Mouse (Mus musculus) hindbrain, embryonic 16.5 days (tissue): ENCODE data around the gene Rgs2. TPM values are rescaled to one million over a fixed set of nuclear protein-coding genes. Genes with fewer than 3 reads are reported as not detected.

Source experiments
- ATAC-seq: fragments of 200-750 bp; cut with Nextera tagmentation; 2 replicates; pipeline ENCODE4 v1.8.0; 2017; ENCODE audit warnings: moderate TSS enrichment, moderate library complexity
- H3K27ac ChIP-seq: fragments of 300-500 bp; sonication (generic); 2 replicates; pipeline ENCODE4 v1.5.1; 2014; ENCODE audit warnings: low read depth, mild to moderate bottlenecking, control low read depth, low read length, moderate library complexity
- H3K27me3 ChIP-seq: fragments of 300-500 bp; sonication (generic); replicated peaks from 2 replicates; pipeline ENCODE4 v1.6.1; 2014; ENCODE audit warnings: low read length; ENCODE audit not compliant: control insufficient read depth, insufficient read depth
- H3K36me3 ChIP-seq: fragments of 300-500 bp; sonication (generic); 2 replicates; pipeline ENCODE4 v1.6.1; 2014; ENCODE audit warnings: mild to moderate bottlenecking, low read length, moderate library complexity, mixed read lengths; ENCODE audit not compliant: control insufficient read depth, insufficient read depth
- H3K4me1 ChIP-seq: fragments of 300-500 bp; sonication (generic); 2 replicates; pipeline ENCODE4 v1.6.1; 2014; ENCODE audit warnings: low read depth, low read length; ENCODE audit not compliant: control insufficient read depth, insufficient read depth
- H3K4me2 ChIP-seq: fragments of 300-500 bp; sonication (generic); 2 replicates; pipeline ENCODE4 v1.6.1; 2014; ENCODE audit warnings: mild to moderate bottlenecking, low read length, control low read depth, moderate library complexity
- H3K4me3 ChIP-seq: fragments of 300-500 bp; sonication (generic); 2 replicates; pipeline ENCODE4 v1.5.1; 2014; ENCODE audit warnings: mild to moderate bottlenecking, low read length, control low read depth, moderate library complexity
- H3K9ac ChIP-seq: fragments of 300-500 bp; sonication (generic); 2 replicates; pipeline ENCODE4 v1.6.1; 2014; ENCODE audit warnings: low read depth, mild to moderate bottlenecking, control low read depth, low read length, moderate library complexity
- H3K9me3 ChIP-seq: fragments of 300-500 bp; sonication (generic); 2 replicates; pipeline ENCODE4 v1.6.1; 2014; ENCODE audit warnings: mild to moderate bottlenecking, low read length, moderate library complexity; ENCODE audit not compliant: control insufficient read depth
- WGBS: fragments of 180-500 bp; shearing (Covaris S2); extraction: QIAGEN DNeasy Blood & Tissue Kit; methylation state at CpG from one replicate; pipeline ENCODE4 v1.1.7; 2014; 5-methylcytosine and 5-hydroxymethylcytosine counted together
- polyA plus RNA-seq: library from polyadenylated mRNA; unstranded; fragments of >200 nt; fragmentation: Nextera tagmentation; extraction: Ambion mirVana; gene quantifications from 2 replicates; pipeline ENCODE4 v1.2.1, GENCODE M21; 2015

The Rgs2 gene
- polyA plus RNA-seq, 1 experiment from 2014 or later = 96.4 TPM

GRCm38 (mm10) chr1:143992528-143992927 lies 11.4 kb downstream of the Rgs2 start:
- no peak overlapping the region for H3K9ac ChIP-seq
- ATAC-seq = no peak
- 92% methylated on average over 2 of the region's 2 CpGs for WGBS

GRCm38 (mm10) chr1:143990263-143990662 lies 13.7 kb downstream of the Rgs2 start:
- Histone ChIP-seq H3K4me3 (no peak overlapping the region), H3K9ac (no peak overlapping the region), H3K9me3 (no peaks in the 10 kb centered on the region), H3K4me1 (no peaks in the 10 kb centered on the region), H3K4me2 (no peak overlapping the region), H3K36me3 (no peaks in the 10 kb centered on the region), H3K27ac (no peak overlapping the region), H3K27me3 (no peaks in the 10 kb centered on the region)
- WGBS = 33% methylated on average over 5 of the region's 5 CpGs
- no peak for ATAC-seq

More at GRCm38 (mm10) chr1:143992528-143992927, 11.4 kb downstream of the Rgs2 start:
- no peaks in the 10 kb centered on the region for H3K9me3 ChIP-seq
- H3K4me3 ChIP-seq = no peak overlapping the region
- no peaks in the 10 kb centered on the region for H3K36me3 ChIP-seq
- H3K27ac ChIP-seq = no peak overlapping the region
- H3K4me1 ChIP-seq = no peaks in the 10 kb centered on the region
- H3K4me2 ChIP-seq = no peak overlapping the region
- no peaks in the 10 kb centered on the region for H3K27me3 ChIP-seq

- no peaks in the 10 kb centered on the region for H3K36me3 ChIP-seq
- no peak overlapping the region for H3K4me3 ChIP-seq
- no peaks in the 10 kb centered on the region for H3K9me3 ChIP-seq
- 16% methylated on average over 4 of the region's 5 CpGs for WGBS
- no peaks in the 10 kb centered on the region for H3K27me3 ChIP-seq
- ATAC-seq = no peak
- H3K27ac ChIP-seq = no peak overlapping the region
- no peak overlapping the region for H3K4me2 ChIP-seq
- no peak overlapping the region for H3K9ac ChIP-seq
- H3K4me1 ChIP-seq = no peaks in the 10 kb centered on the region
Measured at GRCm38 (mm10) chr1:143989773-143990172, 14.2 kb downstream of the Rgs2 start.

- Histone ChIP-seq H3K4me2 (no peak overlapping the region), H3K9ac (no peak overlapping the region), H3K27ac (no peak overlapping the region), H3K9me3 (no peaks in the 10 kb centered on the region), H3K4me1 (no peaks in the 10 kb centered on the region), H3K27me3 (no peaks in the 10 kb centered on the region), H3K36me3 (no peaks in the 10 kb centered on the region), H3K4me3 (no peak overlapping the region)
- no peak for ATAC-seq
- WGBS = 85% methylated on average over 6 of the region's 6 CpGs
Measured at GRCm38 (mm10) chr1:143988756-143989155, 15.2 kb downstream of the Rgs2 start.

GRCm38 (mm10) chr1:143984988-143985625 lies 18.9 kb downstream of the Rgs2 start:
- ATAC-seq = no peak

GRCm38 (mm10) chr1:143982765-143983312 lies 21.1 kb downstream of the Rgs2 start:
- Histone ChIP-seq H3K27me3 (no peaks in the 10 kb centered on the region), H3K27ac (no peak overlapping the region), H3K9me3 (no peaks in the 10 kb centered on the region), H3K9ac (no peak overlapping the region), H3K36me3 (no peaks in the 10 kb centered on the region), H3K4me3 (no peak overlapping the region), H3K4me1 (no peaks in the 10 kb centered on the region), H3K4me2 (no peak overlapping the region)
- no peak for ATAC-seq
- 32% methylated on average over 3 of the region's 3 CpGs for WGBS

More at GRCm38 (mm10) chr1:143984988-143985625, 18.9 kb downstream of the Rgs2 start:
- Histone ChIP-seq H3K4me1 (no peaks in the 10 kb centered on the region), H3K4me3 (no peak overlapping the region), H3K4me2 (no peak overlapping the region), H3K9ac (no peak overlapping the region), H3K27me3 (no peaks in the 10 kb centered on the region), H3K9me3 (no peaks in the 10 kb centered on the region), H3K27ac (no peak overlapping the region), H3K36me3 (no peaks in the 10 kb centered on the region)
- 82% methylated on average over 6 of the region's 6 CpGs for WGBS

- Histone ChIP-seq H3K4me2 (no peak overlapping the region), H3K9me3 (no peaks in the 10 kb centered on the region), H3K36me3 (no peaks in the 10 kb centered on the region), H3K27me3 (no peaks in the 10 kb centered on the region), H3K4me3 (no peak overlapping the region), H3K9ac (no peak overlapping the region), H3K4me1 (no peaks in the 10 kb centered on the region), H3K27ac (no peak overlapping the region)
- ATAC-seq = 0 out of 2 replicates have a peak, but pooled peaks have one; percentile 17
- 53% methylated on average over 2 of the region's 2 CpGs for WGBS
Measured at GRCm38 (mm10) chr1:143982085-143982764, 21.7 kb downstream of the Rgs2 start.

- Histone ChIP-seq H3K4me1 (no peaks in the 10 kb centered on the region), H3K9me3 (no peaks in the 10 kb centered on the region), H3K9ac (no peak overlapping the region), H3K27me3 (no peaks in the 10 kb centered on the region), H3K27ac (no peak overlapping the region), H3K4me3 (no peak overlapping the region), H3K36me3 (no peaks in the 10 kb centered on the region), H3K4me2 (no peak overlapping the region)
- no peak for ATAC-seq
Measured at GRCm38 (mm10) chr1:143980811-143981210, 23.1 kb downstream of the Rgs2 start.

GRCm38 (mm10) chr1:143974637-143975036 lies 29.3 kb downstream of the Rgs2 start:
- no peak overlapping the region for H3K9ac ChIP-seq
- no peaks in the 10 kb centered on the region for H3K4me1 ChIP-seq
- no peak for ATAC-seq
- no peaks in the 10 kb centered on the region for H3K9me3 ChIP-seq
- WGBS = 97% methylated on average over 2 of the region's 2 CpGs
- no peaks in the 10 kb centered on the region for H3K36me3 ChIP-seq
- no peak overlapping the region for H3K4me3 ChIP-seq
- no peaks in the 10 kb centered on the region for H3K27me3 ChIP-seq
- no peak overlapping the region for H3K27ac ChIP-seq
- no peak overlapping the region for H3K4me2 ChIP-seq
